Mouse (Mus musculus) layer of hippocampus, adult 2 months (tissue): ENCODE measurements around the gene Emsy. TPM values are rescaled to one million over a fixed set of nuclear protein-coding genes. Genes with fewer than 3 reads are reported as not detected.

ENCODE experiments used
- DNase-seq, 2 experiments: peaks; one replicate each; pipeline ENCODE4 v3.0.0; 2022; ENCODE audit warnings: low spot score in 2 of 2
- H3K27ac ChIP-seq: fragments of 200-600 bp; 2 replicates; pipeline ENCODE4 v1.8.1; 2022
- H3K4me3 ChIP-seq: fragments of 200-600 bp; 2 replicates; pipeline ENCODE4 v1.8.1; 2022; ENCODE audit warnings: mild to moderate bottlenecking
- CTCF ChIP-seq: fragments of 200-600 bp; conservative IDR thresholded peaks from 2 replicates; pipeline ENCODE4 v1.8.1; 2022; ENCODE audit warnings: antibody characterized with exemption, mild to moderate bottlenecking, moderate library complexity
- total RNA-seq, 2 experiments: library from RNA; stranded (reverse); gene quantifications; 2 replicates each; pipeline ENCODE4 v1.2.3; 2021

The Emsy gene
- total RNA-seq, 2 experiments from 2014 or later: 69.9 to 82.7 TPM

- no peak for TF ChIP-seq CTCF
- Histone ChIP-seq H3K27ac (no peak overlapping the region), H3K4me3 (no peak overlapping the region)
- DNase-seq: no peak
Measured at GRCm38 (mm10) chr7:98651651-98652050, 4.9 kb downstream of the Emsy start.

GRCm38 (mm10) chr7:98644238-98644637 lies 12.3 kb downstream of the Emsy start:
- no peak for TF ChIP-seq CTCF
- DNase-seq: no peak
- Histone ChIP-seq H3K27ac (no peak overlapping the region), H3K4me3 (no peak overlapping the region)

- no peak overlapping the region for H3K27ac ChIP-seq
- DNase-seq: no peak
- TF ChIP-seq CTCF: no peak
- no peak overlapping the region for H3K4me3 ChIP-seq
Measured at GRCm38 (mm10) chr7:98636607-98637006, 20.0 kb downstream of the Emsy start.

- DNase-seq: no peak
- no peak overlapping the region for H3K27ac ChIP-seq
- peak; percentile 38 for TF ChIP-seq CTCF
- no peak overlapping the region for H3K4me3 ChIP-seq
Measured at GRCm38 (mm10) chr7:98633032-98633431, 23.6 kb downstream of the Emsy start.

- H3K4me3 ChIP-seq: no peak overlapping the region
- no peak for TF ChIP-seq CTCF
Measured at GRCm38 (mm10) chr7:98629947-98630346, 26.6 kb downstream of the Emsy start.

GRCm38 (mm10) chr7:98617739-98618138 lies 38.8 kb downstream of the Emsy start:
- no peak for DNase-seq
- no peak for TF ChIP-seq CTCF
- H3K27ac ChIP-seq: no peak overlapping the region
- no peak overlapping the region for H3K4me3 ChIP-seq

More at GRCm38 (mm10) chr7:98629947-98630346, 26.6 kb downstream of the Emsy start:
- no peak for DNase-seq
- no peak overlapping the region for H3K27ac ChIP-seq

GRCm38 (mm10) chr7:98612936-98613335 lies 43.6 kb downstream of the Emsy start:
- Histone ChIP-seq H3K27ac (no peak overlapping the region), H3K4me3 (no peak overlapping the region)
- DNase-seq: no peak
- no peak for TF ChIP-seq CTCF

- Histone ChIP-seq H3K27ac (no peak overlapping the region), H3K4me3 (no peak overlapping the region)
- TF ChIP-seq CTCF: peak; percentile 59
- no peak for DNase-seq
Measured at GRCm38 (mm10) chr7:98608520-98608919, 48.1 kb downstream of the Emsy start.

- H3K4me3 ChIP-seq: no peak overlapping the region
- DNase-seq: no peak
- peak; percentile 83 for TF ChIP-seq CTCF
- no peak overlapping the region for H3K27ac ChIP-seq
Measured at GRCm38 (mm10) chr7:98607158-98607557, 49.4 kb downstream of the Emsy start.

- H3K27ac ChIP-seq: no peak overlapping the region
- no peak overlapping the region for H3K4me3 ChIP-seq
- TF ChIP-seq CTCF: no peak
- no peak for DNase-seq
Measured at GRCm38 (mm10) chr7:98601715-98602114, 54.9 kb downstream of the Emsy start.

GRCm38 (mm10) chr7:98597402-98597801 lies 59.2 kb downstream of the Emsy start:
- no peak overlapping the region for H3K27ac ChIP-seq
- no peak overlapping the region for H3K4me3 ChIP-seq
- no peak for DNase-seq
- TF ChIP-seq CTCF: no peak

- TF ChIP-seq CTCF: no peak
Measured at GRCm38 (mm10) chr7:98594731-98595130, 61.9 kb downstream of the Emsy start.

GRCm38 (mm10) chr7:98593276-98593675 lies 63.3 kb downstream of the Emsy start:
- peak in 1 of 2 experiments; percentile 9 for DNase-seq
- Histone ChIP-seq H3K27ac (no peak overlapping the region; the same call in 1 of the 2 replicates), H3K4me3 (no peak overlapping the region)
- TF ChIP-seq CTCF: no peak

More at GRCm38 (mm10) chr7:98594731-98595130, 61.9 kb downstream of the Emsy start:
- DNase-seq: no peak
- Histone ChIP-seq H3K4me3 (no peak overlapping the region), H3K27ac (no peak overlapping the region)

- H3K27ac ChIP-seq: no peak overlapping the region
- no peak overlapping the region for H3K4me3 ChIP-seq
- DNase-seq: no peak
- peak; percentile 77 for TF ChIP-seq CTCF
Measured at GRCm38 (mm10) chr7:98589028-98589427, 67.6 kb downstream of the Emsy start.

GRCm38 (mm10) chr7:98586313-98586712 lies 70.3 kb downstream of the Emsy start:
- Histone ChIP-seq H3K27ac (no peak overlapping the region), H3K4me3 (no peak overlapping the region)
- TF ChIP-seq CTCF: no peak
- DNase-seq: no peak
